Mouse (Mus musculus) forebrain, embryonic 14.5 days (tissue): Measurements from ENCODE around the gene Arhgef11. TPM values are rescaled to one million over a fixed set of nuclear protein-coding genes. Genes with fewer than 3 reads are reported as not detected.

Source experiments
- ATAC-seq: fragments of 200-750 bp; cut with Nextera tagmentation; 2 replicates; pipeline ENCODE4 v1.8.0; 2017; ENCODE audit warnings: mild to moderate bottlenecking, moderate library complexity
- DNase-seq: peaks from one replicate; pipeline ENCODE4 v3.0.0-alpha.2; 2015; ENCODE audit warnings: low spot score
- H3K27ac ChIP-seq: fragments of 300-500 bp; sonication (generic); 2 replicates; pipeline ENCODE4 v1.5.1; 2014; ENCODE audit warnings: low read depth, mild to moderate bottlenecking, control low read depth, low read length, moderate library complexity
- H3K27me3 ChIP-seq: fragments of 300-500 bp; sonication (generic); replicated peaks from 2 replicates; pipeline ENCODE4 v1.6.1; 2014; ENCODE audit warnings: low read length, control low read depth, mixed read lengths; ENCODE audit not compliant: control insufficient read depth, insufficient read depth
- H3K36me3 ChIP-seq: fragments of 300-500 bp; sonication (generic); 2 replicates; pipeline ENCODE4 v1.6.1; 2014; ENCODE audit warnings: low read length, control low read depth; ENCODE audit not compliant: control insufficient read depth, insufficient read depth
- H3K4me1 ChIP-seq: fragments of 300-500 bp; sonication (generic); 2 replicates; pipeline ENCODE4 v1.6.1; 2014; ENCODE audit warnings: antibody characterized with exemption, low read length, control low read depth; ENCODE audit not compliant: control insufficient read depth, insufficient read depth
- H3K4me2 ChIP-seq: fragments of 300-500 bp; sonication (generic); 2 replicates; pipeline ENCODE4 v1.6.1; 2014; ENCODE audit warnings: mild to moderate bottlenecking, control low read depth, low read length
- H3K4me3 ChIP-seq: fragments of 300-500 bp; sonication (generic); 2 replicates; pipeline ENCODE4 v1.5.1; 2014; ENCODE audit warnings: low read depth, low read length, control low read depth
- H3K9ac ChIP-seq: fragments of 300-500 bp; sonication (generic); 2 replicates; pipeline ENCODE4 v1.6.1; 2014; ENCODE audit warnings: mild to moderate bottlenecking, low read length, control low read depth, moderate library complexity
- H3K9me3 ChIP-seq: fragments of 300-500 bp; sonication (generic); replicated peaks from 2 replicates; pipeline ENCODE4 v1.6.1; 2016; ENCODE audit warnings: low read length, control low read depth, mixed read lengths; ENCODE audit not compliant: control insufficient read depth
- WGBS: fragments of 180-500 bp; shearing (Covaris S2); extraction: QIAGEN DNeasy Blood & Tissue Kit; methylation state at CpG from one replicate; pipeline ENCODE4 v1.1.7; 2014; 5-methylcytosine and 5-hydroxymethylcytosine counted together
- polyA plus RNA-seq: library from polyadenylated mRNA; unstranded; fragments of >200 nt; fragmentation: Nextera tagmentation; extraction: Ambion mirVana; gene quantifications from 2 replicates; pipeline ENCODE4 v1.2.1, GENCODE M21; 2014

The Arhgef11 gene
- polyA plus RNA-seq, 1 experiment from 2014 or later, result 16.9 TPM

DNA sequence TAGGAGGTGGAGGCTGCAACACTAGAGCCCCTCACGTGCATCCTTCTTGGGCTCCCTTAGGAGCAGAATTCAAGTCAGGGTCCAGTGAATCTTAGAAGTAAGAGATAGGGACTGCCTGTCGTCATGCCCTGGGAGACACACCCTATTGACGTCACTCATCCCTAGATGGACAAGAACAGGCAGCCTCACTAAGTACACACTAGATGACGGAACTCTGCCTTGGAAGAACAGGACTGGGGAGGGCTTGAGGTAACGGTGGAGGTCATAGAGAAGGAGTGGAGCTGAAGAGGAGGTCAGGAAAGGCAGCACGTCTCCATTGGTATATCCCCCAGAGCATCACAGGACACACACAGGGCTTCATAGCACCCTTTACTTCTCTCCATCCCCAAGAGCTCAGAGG lies 111.3 kb downstream of the Arhgef11 start:
- H3K27ac ChIP-seq, result no peak overlapping the region
- H3K9ac ChIP-seq, result no peak overlapping the region
- DNase-seq, result no peak
- H3K4me1 ChIP-seq, result no peaks in the 10 kb centered on the region
- ATAC-seq, result no peak
- H3K4me3 ChIP-seq, result no peak overlapping the region
- peaks cover 97% of the 10 kb centered on the region for H3K36me3 ChIP-seq
- H3K9me3 ChIP-seq, result no peaks in the 10 kb centered on the region
- no peaks in the 10 kb centered on the region for H3K27me3 ChIP-seq
- WGBS, result 91% methylated on average over 6 of the region's 6 CpGs
- H3K4me2 ChIP-seq, result no peak overlapping the region

DNA sequence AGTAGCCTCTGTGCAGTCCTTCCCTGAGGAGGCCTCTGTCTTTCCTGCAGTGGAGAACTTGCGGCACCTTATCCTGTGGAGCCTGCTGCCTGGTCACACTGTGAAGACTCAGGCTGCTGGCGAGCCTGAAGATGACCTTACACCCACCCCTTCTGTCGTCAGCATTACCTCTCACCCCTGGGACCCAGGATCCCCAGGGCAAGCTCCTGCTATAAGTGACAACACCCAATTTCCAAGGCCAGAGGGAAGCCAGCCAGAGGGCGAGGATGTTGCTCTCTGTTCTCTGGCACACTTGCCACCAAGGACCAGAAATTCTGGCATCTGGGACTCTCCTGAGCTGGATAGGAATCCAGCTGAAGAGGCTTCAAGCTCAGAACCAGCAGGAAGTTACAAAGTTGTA lies 115.7 kb downstream of the Arhgef11 start:
- Histone ChIP-seq H3K27ac (no peak overlapping the region), H3K36me3 (peaks cover 99% of the 10 kb centered on the region), H3K9ac (no peak overlapping the region), H3K4me2 (no peak overlapping the region), H3K27me3 (no peaks in the 10 kb centered on the region), H3K9me3 (no peaks in the 10 kb centered on the region), H3K4me1 (no peaks in the 10 kb centered on the region), H3K4me3 (no peak overlapping the region)
- no peak for ATAC-seq
- DNase-seq, result no peak
- WGBS, result 88% methylated on average over 4 of the region's 4 CpGs

DNA sequence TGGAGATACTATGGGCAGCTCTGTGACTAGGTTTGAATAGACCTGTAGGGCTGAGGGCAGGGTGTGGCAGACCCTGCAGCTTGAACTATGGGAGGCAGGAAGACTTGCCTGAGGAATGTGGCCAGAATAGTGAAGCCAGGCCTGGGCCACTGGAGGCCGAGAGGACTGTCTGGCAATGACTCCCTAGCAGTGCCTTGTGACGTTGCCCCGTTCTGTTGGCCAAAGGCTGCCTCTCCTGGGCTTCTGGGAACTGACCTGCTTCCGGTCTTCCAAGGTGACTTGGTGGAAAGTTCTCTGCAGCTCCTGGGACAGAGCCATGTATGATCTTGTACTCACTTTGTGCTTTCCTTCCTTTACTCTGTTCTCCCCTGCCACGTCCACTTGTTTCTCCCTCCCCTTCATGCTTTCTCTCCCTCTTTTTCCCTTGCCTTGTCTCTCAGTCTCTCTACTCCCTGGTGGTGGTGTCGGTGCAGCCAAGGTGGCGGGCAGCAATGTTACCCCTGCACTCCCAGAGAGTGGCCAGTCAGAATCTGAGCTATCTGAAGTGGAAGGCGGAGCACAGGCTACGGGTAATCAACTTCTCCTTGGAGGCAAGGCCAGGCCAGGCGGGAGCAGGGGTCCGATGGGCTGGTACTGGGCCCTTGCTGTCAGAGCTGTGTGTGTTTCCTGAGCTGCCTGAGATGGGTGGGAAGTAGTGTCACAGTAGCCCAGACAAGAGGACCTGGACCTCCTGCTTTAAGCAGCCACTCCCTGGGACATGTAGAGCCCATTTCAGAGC lies 116.8 kb downstream of the Arhgef11 start:
- Histone ChIP-seq H3K9ac (no peak overlapping the region), H3K4me3 (no peak overlapping the region), H3K27ac (no peak overlapping the region), H3K9me3 (no peaks in the 10 kb centered on the region), H3K4me2 (no peak overlapping the region), H3K36me3 (peaks cover 98% of the 10 kb centered on the region), H3K27me3 (no peaks in the 10 kb centered on the region), H3K4me1 (no peaks in the 10 kb centered on the region)
- 87% methylated on average over 11 of the region's 11 CpGs for WGBS
- DNase-seq, result no peak
- ATAC-seq, result no peak

DNA sequence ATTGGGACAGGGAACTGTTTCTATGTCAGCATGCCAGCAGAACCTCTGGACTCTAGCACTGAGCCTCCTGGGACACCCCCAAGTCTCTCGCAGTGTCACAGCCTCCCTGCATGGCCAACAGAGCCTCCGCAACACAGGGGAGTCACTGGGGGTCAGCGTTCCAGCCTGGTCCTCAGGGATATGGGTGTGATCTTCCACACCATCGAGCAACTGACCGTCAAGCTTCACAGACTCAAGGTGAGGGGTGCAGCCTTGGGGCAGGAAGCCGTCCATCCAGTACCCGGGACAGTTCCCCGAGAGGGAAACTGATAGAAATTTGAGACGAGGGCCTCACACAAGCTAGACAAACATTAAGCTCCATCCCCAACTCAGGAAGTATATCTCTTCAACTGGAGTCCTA lies 118.0 kb downstream of the Arhgef11 start:
- Histone ChIP-seq H3K27me3 (no peaks in the 10 kb centered on the region), H3K4me3 (no peak overlapping the region), H3K27ac (no peak overlapping the region), H3K9ac (no peak overlapping the region), H3K4me1 (no peaks in the 10 kb centered on the region), H3K36me3 (peaks cover 91% of the 10 kb centered on the region), H3K4me2 (no peak overlapping the region), H3K9me3 (no peaks in the 10 kb centered on the region)
- DNase-seq (no peak), ATAC-seq (no peak)
- WGBS, result 88% methylated on average over 9 of the region's 9 CpGs

DNA sequence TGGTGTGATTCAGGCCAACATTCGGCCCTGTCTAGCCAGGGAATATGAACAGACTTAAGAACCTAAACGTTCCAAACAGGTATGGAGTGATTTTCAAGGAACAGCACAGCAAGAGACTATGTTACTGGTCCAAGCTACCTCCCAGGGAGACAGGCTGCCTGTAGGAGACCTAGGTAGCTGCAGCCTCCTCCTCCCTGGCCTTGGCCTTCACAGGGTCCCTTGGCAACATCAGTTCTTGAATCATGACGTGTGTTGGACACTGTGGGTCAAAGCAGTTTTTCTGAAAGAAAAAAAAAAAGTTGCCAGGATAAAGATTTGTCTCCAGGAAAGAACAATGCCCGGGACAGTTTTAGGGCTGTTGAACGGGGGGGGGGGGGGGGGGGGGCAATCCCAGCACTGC lies 121.5 kb downstream of the Arhgef11 start:
- ATAC-seq (no peak), DNase-seq (no peak)
- H3K4me1 ChIP-seq, result no peaks in the 10 kb centered on the region
- no peak overlapping the region for H3K9ac ChIP-seq
- no peaks in the 10 kb centered on the region for H3K27me3 ChIP-seq
- H3K36me3 ChIP-seq, result peaks cover 55% of the 10 kb centered on the region
- H3K4me3 ChIP-seq, result no peak overlapping the region
- H3K27ac ChIP-seq, result no peak overlapping the region
- 68% methylated on average over 5 of the region's 5 CpGs for WGBS
- no peaks in the 10 kb centered on the region for H3K9me3 ChIP-seq
- H3K4me2 ChIP-seq, result no peak overlapping the region

DNA sequence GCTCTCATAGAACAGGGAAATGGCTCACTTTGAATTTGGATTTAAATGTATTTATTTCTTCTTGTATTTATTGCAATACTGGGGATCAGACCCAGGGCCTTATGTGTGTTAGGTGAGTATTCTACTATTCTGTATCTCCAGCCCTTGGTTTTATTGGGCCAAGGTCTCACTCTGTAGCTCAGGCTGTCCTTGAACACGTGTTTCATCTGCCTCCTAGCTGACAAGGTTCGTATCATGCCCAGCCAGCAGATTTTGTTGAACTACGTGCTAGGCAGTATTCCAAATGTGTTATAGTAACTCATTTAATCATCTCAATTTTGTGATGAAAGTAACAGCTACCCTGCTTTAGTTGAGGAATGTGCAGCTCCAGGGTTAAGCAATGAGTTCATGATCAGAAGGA lies 124.7 kb downstream of the Arhgef11 start:
- H3K9me3 ChIP-seq, result no peaks in the 10 kb centered on the region
- H3K4me2 ChIP-seq, result no peak overlapping the region
- no peak overlapping the region for H3K4me3 ChIP-seq
- H3K27ac ChIP-seq, result no peak overlapping the region
- peaks cover 25% of the 10 kb centered on the region for H3K36me3 ChIP-seq
- ATAC-seq (no peak), DNase-seq (no peak)
- H3K27me3 ChIP-seq, result no peaks in the 10 kb centered on the region
- no peak overlapping the region for H3K9ac ChIP-seq
- 78% methylated on average over 3 of the region's 3 CpGs for WGBS
- no peaks in the 10 kb centered on the region for H3K4me1 ChIP-seq

DNA sequence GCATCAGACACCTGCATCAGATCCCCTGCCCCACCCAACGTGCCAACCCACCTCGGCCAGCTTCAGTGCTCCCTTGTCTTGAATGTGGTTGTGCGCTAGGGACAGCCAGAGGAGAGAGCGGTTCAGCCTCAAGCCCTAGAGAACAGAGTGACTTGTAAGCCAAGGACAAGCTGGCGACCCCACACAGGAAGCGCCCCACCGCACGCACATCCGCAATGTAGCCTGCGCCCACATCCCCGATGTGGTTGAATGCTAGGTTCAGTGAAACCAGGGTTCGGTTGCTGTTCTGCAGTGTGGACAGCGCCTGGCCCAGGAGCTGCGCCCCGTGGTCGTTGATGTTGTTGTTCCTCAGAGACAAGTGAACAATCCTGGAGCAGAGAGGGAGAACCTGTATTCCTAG lies 125.4 kb downstream of the Arhgef11 start:
- Histone ChIP-seq H3K9ac (no peak overlapping the region), H3K27me3 (no peaks in the 10 kb centered on the region), H3K36me3 (peaks cover 18% of the 10 kb centered on the region), H3K27ac (no peak overlapping the region), H3K4me3 (no peak overlapping the region), H3K9me3 (no peaks in the 10 kb centered on the region), H3K4me1 (no peaks in the 10 kb centered on the region), H3K4me2 (no peak overlapping the region)
- 87% methylated on average over 16 of the region's 16 CpGs for WGBS
- DNase-seq, result no peak
- ATAC-seq, result no peak

DNA sequence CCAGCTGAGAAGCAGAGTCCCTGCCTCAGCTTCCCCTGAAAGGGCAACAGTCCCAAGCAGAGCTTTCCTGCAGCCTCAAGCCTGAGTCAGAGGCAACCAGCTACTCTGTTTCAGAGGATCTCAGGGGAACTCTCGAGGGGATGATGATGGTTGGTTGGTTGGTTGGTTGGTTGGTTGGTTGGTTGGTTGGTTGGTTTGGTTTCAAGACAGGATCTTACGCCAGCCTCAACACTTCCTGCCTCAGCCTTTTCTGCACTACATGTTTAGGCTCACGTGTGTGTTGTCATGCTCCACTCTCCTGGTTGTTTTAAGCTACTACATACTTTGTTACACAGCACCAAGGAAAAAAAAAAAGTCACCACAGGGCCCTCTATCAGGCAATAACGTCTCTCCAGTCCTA lies 126.6 kb downstream of the Arhgef11 start:
- DNase-seq (no peak), ATAC-seq (no peak)
- Histone ChIP-seq H3K9me3 (no peaks in the 10 kb centered on the region), H3K27ac (no peak overlapping the region), H3K4me3 (no peak overlapping the region), H3K4me2 (no peak overlapping the region), H3K27me3 (no peaks in the 10 kb centered on the region), H3K4me1 (no peaks in the 10 kb centered on the region), H3K9ac (no peak overlapping the region), H3K36me3 (peaks cover 7% of the 10 kb centered on the region; the same call in 1 of the 2 replicates)
- 71% methylated on average over 4 of the region's 4 CpGs for WGBS

DNA sequence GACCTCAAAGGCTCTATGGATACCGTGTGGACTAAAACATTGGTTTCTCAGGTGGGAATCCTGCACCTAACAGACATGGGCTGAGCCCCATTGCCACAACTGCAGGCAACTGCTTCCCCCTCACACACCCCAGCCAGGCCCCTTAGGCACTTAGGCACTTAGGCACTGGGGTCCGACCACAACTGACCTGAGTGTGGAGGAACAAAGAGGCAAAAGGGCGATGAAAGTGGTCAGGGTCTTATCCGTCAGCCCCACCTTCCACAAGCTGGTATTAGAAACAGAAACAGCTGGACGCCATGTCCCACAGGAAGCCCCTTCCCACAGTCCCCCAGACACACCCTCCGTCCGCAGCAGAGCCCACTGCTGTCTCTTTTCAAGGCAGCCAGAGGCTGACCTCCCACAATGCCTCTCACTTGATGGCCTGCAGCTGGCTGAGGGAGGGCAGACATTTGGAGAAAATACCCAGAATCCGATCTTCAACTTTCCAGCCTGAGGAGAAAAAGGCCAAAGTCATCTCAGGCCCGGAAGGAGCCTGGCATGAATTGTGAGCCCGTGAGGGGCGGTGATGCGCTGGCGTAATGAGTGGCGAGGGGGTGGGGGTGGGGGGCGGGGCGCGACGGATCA lies 127.8 kb downstream of the Arhgef11 start:
- ATAC-seq (no peak), DNase-seq (no peak)
- H3K4me2 ChIP-seq, result peak overlapping the region; percentile 23
- H3K4me1 ChIP-seq, result no peaks in the 10 kb centered on the region
- 47% methylated on average over 18 of the region's 18 CpGs for WGBS
- peak overlapping the region; percentile 43; the same call in 1 of the 2 replicates for H3K9ac ChIP-seq
- H3K27ac ChIP-seq, result no peak overlapping the region
- no peaks in the 10 kb centered on the region for H3K36me3 ChIP-seq
- no peaks in the 10 kb centered on the region for H3K27me3 ChIP-seq
- no peak overlapping the region for H3K4me3 ChIP-seq
- no peaks in the 10 kb centered on the region for H3K9me3 ChIP-seq
